Mouse (Mus musculus): ENCODE data around the gene Slc44a5. TPM values are rescaled to one million over a fixed set of nuclear protein-coding genes. Genes with fewer than 3 reads are reported as not detected.

Gene Slc44a5
- polyA plus RNA-seq, 1 experiment: 0.11 TPM

DNA sequence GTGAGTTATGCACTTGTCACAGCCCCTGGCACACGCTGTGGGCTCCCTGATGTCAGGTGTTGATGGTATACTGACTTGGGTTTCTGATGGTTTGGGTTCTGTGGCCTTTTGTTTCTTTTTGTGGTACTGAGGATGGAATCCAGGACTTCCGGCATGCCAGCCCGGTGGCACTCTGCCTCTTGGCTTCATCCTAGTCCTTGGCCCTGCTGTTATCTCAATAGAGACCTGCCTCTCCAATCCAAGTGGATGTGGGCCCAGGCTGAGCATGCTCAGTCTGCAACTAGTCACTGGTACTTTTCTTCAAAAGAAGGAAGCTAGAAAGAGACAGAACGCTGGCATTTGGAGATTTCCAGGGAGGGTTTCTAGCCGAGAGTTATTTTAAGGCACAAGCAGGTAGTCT, 318.9 kb downstream of the Slc44a5 start:
- no peak for DNase-seq (ENCODE audit: low read depth in 1 of 2, low spot score in 2 of 2)
- Histone ChIP-seq H3K27ac (ENCODE audit: insufficient read depth, low read length) (no peak overlapping the region), H3K27me3 (ENCODE audit: control insufficient read depth, insufficient read depth, low read length) (no peaks in the 10 kb centered on the region), H3K4me3 (ENCODE audit: extremely low read depth, insufficient read depth, insufficient read length) (no peak overlapping the region), H3K36me3 (ENCODE audit: control insufficient read depth, insufficient read depth, low read length) (no peaks in the 10 kb centered on the region), H3K4me1 (ENCODE audit: control insufficient read depth, insufficient read depth, insufficient read length) (no peaks in the 10 kb centered on the region)
- TF ChIP-seq CTCF (IDR thresholded peaks at IDR 0.05; ENCODE audit: extremely low read depth, insufficient read depth, insufficient read length, insufficient replicate concordance): no peak
- 65% methylated on average over 5 of the region's 5 CpGs for WGBS

GRCm38 (mm10) chr3:154293839-154294490, 320.7 kb downstream of the Slc44a5 start:
- H3K27me3 ChIP-seq (ENCODE audit: control insufficient read depth, insufficient read depth, low read length): no peaks in the 10 kb centered on the region
- no peaks in the 10 kb centered on the region for H3K36me3 ChIP-seq (ENCODE audit: control insufficient read depth, insufficient read depth, low read length)
- no peak for DNase-seq (ENCODE audit: low read depth in 1 of 2, low spot score in 2 of 2)
- no peak overlapping the region for H3K4me3 ChIP-seq (ENCODE audit: extremely low read depth, insufficient read depth, insufficient read length)
- TF ChIP-seq CTCF (IDR thresholded peaks at IDR 0.05; ENCODE audit: extremely low read depth, insufficient read depth, insufficient read length, insufficient replicate concordance) (no peak), POLR2A (IDR thresholded peaks at IDR 0.05; ENCODE audit: low read depth, low read length) (no peak)
- 83% methylated on average over 9 of the region's 9 CpGs for WGBS
- no peak overlapping the region for H3K27ac ChIP-seq (ENCODE audit: insufficient read depth, low read length)
- H3K4me1 ChIP-seq (ENCODE audit: control insufficient read depth, insufficient read depth, insufficient read length): no peaks in the 10 kb centered on the region

- Histone ChIP-seq H3K36me3 (ENCODE audit: control insufficient read depth, insufficient read depth, low read length) (no peaks in the 10 kb centered on the region), H3K27ac (ENCODE audit: insufficient read depth, low read length) (no peak overlapping the region), H3K4me3 (ENCODE audit: extremely low read depth, insufficient read depth, insufficient read length) (no peak overlapping the region), H3K27me3 (ENCODE audit: control insufficient read depth, insufficient read depth, low read length) (no peaks in the 10 kb centered on the region), H3K4me1 (ENCODE audit: control insufficient read depth, insufficient read depth, insufficient read length) (no peaks in the 10 kb centered on the region)
- WGBS: 85% methylated on average over 17 of the region's 17 CpGs
- no peak for DNase-seq (ENCODE audit: low read depth in 1 of 2, low spot score in 2 of 2)
- TF ChIP-seq CTCF (IDR thresholded peaks at IDR 0.05; ENCODE audit: extremely low read depth, insufficient read depth, insufficient read length, insufficient replicate concordance) (no peak), POLR2A (IDR thresholded peaks at IDR 0.05; ENCODE audit: low read depth, low read length) (no peak)
Observed at GRCm38 (mm10) chr3:154294924-154295834, 321.9 kb downstream of the Slc44a5 start.

DNA sequence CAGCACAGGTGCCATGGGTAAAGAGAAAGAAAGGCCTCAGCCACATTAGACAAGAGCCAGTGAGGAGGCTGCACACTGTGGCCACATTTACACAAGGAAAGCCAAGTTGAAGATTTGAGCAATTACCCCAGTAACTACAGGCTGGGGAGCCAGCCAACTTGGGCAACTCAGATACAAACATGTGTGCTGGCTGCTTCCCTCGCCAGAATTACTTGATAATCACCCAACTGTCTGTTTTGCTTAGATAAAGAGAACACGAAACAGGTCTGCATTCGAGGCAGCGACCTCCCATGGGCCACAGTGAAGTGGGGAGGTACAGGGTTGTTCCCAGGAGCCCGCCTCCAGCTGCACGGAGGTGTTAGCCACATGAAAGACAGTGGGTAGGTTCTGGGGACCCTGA, 324.3 kb downstream of the Slc44a5 start:
- H3K4me1 ChIP-seq (ENCODE audit: control insufficient read depth, insufficient read depth, insufficient read length): no peaks in the 10 kb centered on the region
- TF ChIP-seq POLR2A (IDR thresholded peaks at IDR 0.05; ENCODE audit: low read depth, low read length) (no peak), CTCF (IDR thresholded peaks at IDR 0.05; ENCODE audit: extremely low read depth, insufficient read depth, insufficient read length, insufficient replicate concordance) (no peak)
- DNase-seq (ENCODE audit: low read depth in 1 of 2, low spot score in 2 of 2): no peak
- no peaks in the 10 kb centered on the region for H3K27me3 ChIP-seq (ENCODE audit: control insufficient read depth, insufficient read depth, low read length)
- 56% methylated on average over 6 of the region's 6 CpGs for WGBS
- H3K27ac ChIP-seq (ENCODE audit: insufficient read depth, low read length): no peak overlapping the region
- no peaks in the 10 kb centered on the region for H3K36me3 ChIP-seq (ENCODE audit: control insufficient read depth, insufficient read depth, low read length)
- H3K4me3 ChIP-seq (ENCODE audit: extremely low read depth, insufficient read depth, insufficient read length): no peak overlapping the region

- H3K36me3 ChIP-seq (ENCODE audit: control insufficient read depth, insufficient read depth, low read length): no peaks in the 10 kb centered on the region
- H3K27me3 ChIP-seq (ENCODE audit: control insufficient read depth, insufficient read depth, low read length): no peaks in the 10 kb centered on the region
- H3K4me3 ChIP-seq (ENCODE audit: extremely low read depth, insufficient read depth, insufficient read length): no peak overlapping the region
- H3K4me1 ChIP-seq (ENCODE audit: control insufficient read depth, insufficient read depth, insufficient read length): no peaks in the 10 kb centered on the region
- TF ChIP-seq CTCF (IDR thresholded peaks at IDR 0.05; ENCODE audit: extremely low read depth, insufficient read depth, insufficient read length, insufficient replicate concordance) (no peak), POLR2A (IDR thresholded peaks at IDR 0.05; ENCODE audit: low read depth, low read length) (no peak)
- DNase-seq (ENCODE audit: low read depth in 1 of 2, low spot score in 2 of 2): no peak
- H3K27ac ChIP-seq (ENCODE audit: insufficient read depth, low read length): no peak overlapping the region
Observed at GRCm38 (mm10) chr3:154298490-154298889, 325.3 kb downstream of the Slc44a5 start.

- Histone ChIP-seq H3K27ac (ENCODE audit: insufficient read depth, low read length) (no peak overlapping the region), H3K36me3 (ENCODE audit: control insufficient read depth, insufficient read depth, low read length) (no peaks in the 10 kb centered on the region), H3K4me1 (ENCODE audit: control insufficient read depth, insufficient read depth, insufficient read length) (no peaks in the 10 kb centered on the region), H3K27me3 (ENCODE audit: control insufficient read depth, insufficient read depth, low read length) (no peaks in the 10 kb centered on the region), H3K4me3 (ENCODE audit: extremely low read depth, insufficient read depth, insufficient read length) (no peak overlapping the region)
- WGBS: 91% methylated on average over 9 of the region's 9 CpGs
- DNase-seq (ENCODE audit: low read depth in 1 of 2, low spot score in 2 of 2): no peak
- TF ChIP-seq POLR2A (IDR thresholded peaks at IDR 0.05; ENCODE audit: low read depth, low read length): no peak
- no peak for TF ChIP-seq CTCF (IDR thresholded peaks at IDR 0.05; ENCODE audit: extremely low read depth, insufficient read depth, insufficient read length, insufficient replicate concordance)
Observed at GRCm38 (mm10) chr3:154300006-154300405, 326.8 kb downstream of the Slc44a5 start.

DNA sequence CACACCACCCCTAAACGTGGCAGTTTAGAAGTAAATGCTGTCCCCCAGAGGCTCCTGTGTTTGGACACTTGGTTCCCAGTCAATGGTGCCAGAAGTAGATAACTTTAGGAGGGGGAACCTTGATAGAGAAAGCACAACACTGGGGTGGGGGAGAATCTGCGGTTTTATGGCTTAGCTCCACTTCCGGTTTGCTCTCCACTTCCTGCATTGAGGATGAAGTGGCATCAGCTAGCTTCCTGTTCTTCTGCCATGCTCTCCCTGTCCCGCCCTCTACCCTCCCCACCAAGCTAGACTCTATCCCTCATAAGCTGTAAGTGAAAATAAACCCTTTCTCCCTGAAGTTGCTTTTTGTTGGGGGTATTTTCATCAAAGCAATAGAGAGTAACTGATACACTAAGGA, 327.9 kb downstream of the Slc44a5 start:
- TF ChIP-seq POLR2A (IDR thresholded peaks at IDR 0.05; ENCODE audit: low read depth, low read length) (no peak), CTCF (IDR thresholded peaks at IDR 0.05; ENCODE audit: extremely low read depth, insufficient read depth, insufficient read length, insufficient replicate concordance) (no peak)
- no peak for DNase-seq (ENCODE audit: low read depth in 1 of 2, low spot score in 2 of 2)
- H3K27ac ChIP-seq (ENCODE audit: insufficient read depth, low read length): no peak overlapping the region
- no peak overlapping the region for H3K4me3 ChIP-seq (ENCODE audit: extremely low read depth, insufficient read depth, insufficient read length)
- no peaks in the 10 kb centered on the region for H3K27me3 ChIP-seq (ENCODE audit: control insufficient read depth, insufficient read depth, low read length)
- no peaks in the 10 kb centered on the region for H3K4me1 ChIP-seq (ENCODE audit: control insufficient read depth, insufficient read depth, insufficient read length)
- 28% methylated on average over 4 of the region's 4 CpGs for WGBS
- no peaks in the 10 kb centered on the region for H3K36me3 ChIP-seq (ENCODE audit: control insufficient read depth, insufficient read depth, low read length)

All from spleen, adult 2 months (tissue).